Mouse (Mus musculus) testis, adult 2 months (tissue): ENCODE measurements around the gene Ftcd.

ENCODE experiments used
- CTCF ChIP-seq: fragments of 200-500 bp; IDR thresholded peaks from 2 replicates; pipeline ENCODE4 v1.5.1; 2012; ENCODE audit warnings: low read depth, mild to moderate bottlenecking, inconsistent platforms, low read length, moderate library complexity; ENCODE audit not compliant: control insufficient read depth, insufficient read depth, insufficient replicate concordance
- POLR2A ChIP-seq: fragments of 200-500 bp; IDR thresholded peaks from 2 replicates; pipeline ENCODE4 v1.6.1; 2012; ENCODE audit warnings: low read depth, mild to moderate bottlenecking, inconsistent platforms, low read length, moderate library complexity; ENCODE audit not compliant: control insufficient read depth

GRCm38 (mm10) chr10:76531375-76531774 lies 44.1 kb upstream of the Ftcd start, which contains the start of gene Lss:
- TF ChIP-seq POLR2A (peak; percentile 58; the same call in 1 of the 2 replicates), CTCF (no peak)
